ENCODE assay signal across 12 mouse cellular contexts in the genomic region with DNA sequence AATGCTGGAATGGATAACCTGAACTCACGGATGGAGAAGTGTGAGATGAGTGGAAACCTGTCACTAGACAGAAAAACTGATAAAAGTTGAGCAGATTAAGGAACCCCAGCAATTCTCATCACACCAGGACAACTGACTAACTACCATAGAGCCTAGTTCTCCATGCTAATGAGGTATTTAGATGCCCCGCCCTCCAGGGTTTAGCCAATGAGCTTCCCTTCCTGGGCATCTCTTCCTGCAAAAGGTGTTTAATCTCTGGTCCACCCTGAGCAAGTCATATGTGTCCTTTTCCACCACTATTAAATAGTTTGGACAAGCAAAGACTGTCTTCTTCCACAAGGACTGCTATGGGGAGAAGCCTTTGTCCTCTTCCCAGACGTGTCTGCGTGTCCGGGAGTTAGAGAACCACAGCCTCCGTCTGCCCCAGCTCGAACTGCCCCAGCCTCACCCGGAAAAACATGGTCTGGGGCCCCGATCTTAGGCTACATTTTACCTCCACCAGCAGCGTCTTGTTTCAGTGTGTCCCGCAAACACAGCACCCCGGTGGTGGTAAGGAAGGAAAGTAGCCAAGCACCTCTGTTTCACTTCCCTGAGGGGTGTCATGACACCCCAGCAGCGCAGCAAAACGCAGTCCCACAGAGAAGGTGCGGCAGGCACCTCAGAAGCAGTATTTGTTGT. TPM values are rescaled to one million over a fixed set of nuclear protein-coding genes. Genes with fewer than 3 reads are reported as not detected.
A peak's percentile ranks its signal among the peaks of the same experiment; 100 is the strongest.
DNase-seq lines count a peak whose midpoint lies in the region; ATAC-seq and TF ChIP-seq lines count a peak whose summit lies in the region.
"Had no signal": no experiment of that assay in that cellular context is flagged by ENCODE, and none has a peak within 500 bp of the region (broad histone marks: within the 10 kb centered on the region; RNA-seq: fewer than 3 reads in every experiment).

No protein-coding gene starts in this region.

- no peak overlapping the region for H3K27ac ChIP-seq in forebrain, embryonic 11.5 days (ENCODE audit: low read depth, low read length)
- H3K27ac ChIP-seq in forebrain, embryonic 14.5 days (ENCODE audit: low read depth, low read length) = no peak overlapping the region
- H3K27ac ChIP-seq in spleen, adult 2 months (ENCODE audit: insufficient read depth, low read length) = no peak overlapping the region
- no peak overlapping the region for H3K27ac ChIP-seq in liver, embryonic 16.5 days (ENCODE audit: low read length)
- H3K27ac ChIP-seq: limb, embryonic 15.5 days had no signal

- H3K4me1 ChIP-seq in forebrain, embryonic 11.5 days (replicated peaks; ENCODE audit: control insufficient read depth, insufficient read depth, low read length) = 0 out of 2 replicates have a peak, but pooled peaks cover 1% of the 10 kb centered on the region
- H3K4me1 ChIP-seq in forebrain, embryonic 14.5 days (ENCODE audit: control insufficient read depth, insufficient read depth, low read length) = no peaks in the 10 kb centered on the region
- H3K4me1 ChIP-seq in spleen, adult 2 months (ENCODE audit: control insufficient read depth, insufficient read depth, insufficient read length) = no peaks in the 10 kb centered on the region
- H3K4me1 ChIP-seq in liver, embryonic 16.5 days (ENCODE audit: control insufficient read depth, low read depth, low read length) = no peaks in the 10 kb centered on the region
- H3K4me1 ChIP-seq: limb, embryonic 15.5 days had no signal

- H3K4me3 ChIP-seq in forebrain, embryonic 11.5 days (ENCODE audit: low read depth, low read length) = no peak overlapping the region
- H3K4me3 ChIP-seq in forebrain, embryonic 14.5 days (ENCODE audit: low read depth, low read length) = no peak overlapping the region
- H3K4me3 ChIP-seq in spleen, adult 2 months (ENCODE audit: extremely low read depth, insufficient read depth, insufficient read length) = peak overlapping the region; percentile 26
- H3K4me3 ChIP-seq in liver, embryonic 16.5 days (ENCODE audit: low read depth, low read length) = no peak overlapping the region
- H3K4me3 ChIP-seq: limb, embryonic 15.5 days had no signal

- no peaks in the 10 kb centered on the region for H3K36me3 ChIP-seq in forebrain, embryonic 11.5 days (ENCODE audit: control insufficient read depth, insufficient read depth, low read length)
- H3K36me3 ChIP-seq in forebrain, embryonic 14.5 days (ENCODE audit: control insufficient read depth, insufficient read depth, low read length) = no peaks in the 10 kb centered on the region
- no peaks in the 10 kb centered on the region for H3K36me3 ChIP-seq in spleen, adult 2 months (ENCODE audit: control insufficient read depth, insufficient read depth, low read length)
- H3K36me3 ChIP-seq in liver, embryonic 16.5 days (ENCODE audit: control insufficient read depth, insufficient read depth) = no peaks in the 10 kb centered on the region
- H3K36me3 ChIP-seq: limb, embryonic 15.5 days had no signal

- H3K27me3 ChIP-seq in forebrain, embryonic 11.5 days (ENCODE audit: control insufficient read depth, insufficient read depth, low read length) = no peaks in the 10 kb centered on the region
- 0 out of 2 replicates have a peak, but pooled peaks cover 3% of the 10 kb centered on the region for H3K27me3 ChIP-seq in forebrain, embryonic 14.5 days (replicated peaks; ENCODE audit: control insufficient read depth, insufficient read depth, low read length)
- H3K27me3 ChIP-seq in spleen, adult 2 months (ENCODE audit: control insufficient read depth, insufficient read depth, low read length) = no peaks in the 10 kb centered on the region
- H3K27me3 ChIP-seq in liver, embryonic 16.5 days (ENCODE audit: control insufficient read depth, insufficient read depth, low read depth, low read length) = no peaks in the 10 kb centered on the region
- H3K27me3 ChIP-seq: limb, embryonic 15.5 days had no signal

- TF ChIP-seq CTCF in spleen, adult 2 months (IDR thresholded peaks at IDR 0.05; ENCODE audit: extremely low read depth, insufficient read depth, insufficient read length, insufficient replicate concordance) = no peak

- ATAC-seq in forebrain, embryonic 11.5 days (replicated peaks; ENCODE audit: low FRiP score) = no peak
- ATAC-seq in forebrain, embryonic 14.5 days = no peak
- no peak for ATAC-seq in liver, embryonic 16.5 days (ENCODE audit: low read depth)
- ATAC-seq: forebrain, postnatal 0 days had no signal

- no peaks in the 10 kb centered on the region for H3K9me3 ChIP-seq in forebrain, embryonic 11.5 days (ENCODE audit: control insufficient read depth, low read length)
- no peaks in the 10 kb centered on the region for H3K9me3 ChIP-seq in forebrain, embryonic 14.5 days (replicated peaks; ENCODE audit: control insufficient read depth, low read length)
- no peaks in the 10 kb centered on the region for H3K9me3 ChIP-seq in liver, embryonic 16.5 days (replicated peaks; ENCODE audit: control insufficient read depth, low read length)
- H3K9me3 ChIP-seq: limb, embryonic 15.5 days had no signal

- H3K4me2 ChIP-seq in forebrain, embryonic 11.5 days (ENCODE audit: low read depth, low read length, severe bottlenecking) = 0 out of 2 replicates have a peak overlapping the region, but pooled peaks have one; percentile 9
- H3K4me2 ChIP-seq in forebrain, embryonic 14.5 days (ENCODE audit: low read length) = no peak overlapping the region
- peak overlapping the region; percentile 3 for H3K4me2 ChIP-seq in liver, embryonic 16.5 days (ENCODE audit: low read depth, low read length)
- H3K4me2 ChIP-seq: limb, embryonic 15.5 days had no signal

- TF ChIP-seq POLR2A in spleen, adult 2 months (IDR thresholded peaks at IDR 0.05; ENCODE audit: low read depth, low read length) = no peak

- H3K9ac ChIP-seq in forebrain, embryonic 11.5 days (ENCODE audit: low read length) = no peak overlapping the region; the same call in 1 of the 2 replicates
- H3K9ac ChIP-seq in forebrain, embryonic 14.5 days (ENCODE audit: low read length) = no peak overlapping the region
- H3K9ac ChIP-seq in liver, embryonic 16.5 days (ENCODE audit: low read depth, low read length) = no peak overlapping the region
- H3K9ac ChIP-seq: forebrain, postnatal 0 days; limb, embryonic 15.5 days had no signal

- WGBS in forebrain, embryonic 11.5 days = 38% methylated on average over 15 of the region's 15 CpGs
- 39% methylated on average over 15 of the region's 15 CpGs for WGBS in forebrain, embryonic 14.5 days
- WGBS in spleen, adult 2 months = 47% methylated on average over 15 of the region's 15 CpGs
- WGBS in liver, embryonic 16.5 days (ENCODE audit: insufficient replicate concordance) = 28% methylated on average over 15 of the region's 15 CpGs

- no peak for DNase-seq in forebrain, embryonic 11.5 days (ENCODE audit: low spot score)
- DNase-seq in forebrain, embryonic 14.5 days (ENCODE audit: low spot score) = no peak
- peak in 1 of 2 experiments; percentile 21 for DNase-seq in spleen, adult 2 months (ENCODE audit: low read depth in 1 of 2, low spot score in 2 of 2)
- no peak for DNase-seq in spleen, postnatal 14 days (ENCODE audit: low spot score in 2 of 2)
- no peak for DNase-seq in retina, postnatal 1 day
- DNase-seq in neural tube, embryonic 10.5 days (ENCODE audit: extremely low spot score, low spot score) = no peak
- no peak for DNase-seq in gastrocnemius, postnatal 25 days
- DNase-seq: forebrain, postnatal 0 days; kidney, adult 9 months; spleen, adult 18-20 months had no signal

RNA-seq across cellular contexts. Expression of a gene that starts 26.1 kb away (rescaled TPM):
- not detected in 2 replicates for polyA plus RNA-seq in forebrain, embryonic 11.5 days (2014; fragmentation: Nextera tagmentation; extraction: Ambion mirVana)
- polyA plus RNA-seq in forebrain, embryonic 14.5 days (2014; fragmentation: Nextera tagmentation; extraction: Ambion mirVana) = 0.08 and 0.16 TPM in 2 replicates
- 0.11 and 0.28 TPM in 2 replicates for polyA plus RNA-seq in spleen, adult 2 months (2012; rRNA removed)
- not detected in 2 replicates for polyA plus RNA-seq in liver, embryonic 16.5 days (2015; fragmentation: Nextera tagmentation; extraction: Ambion mirVana)
- 1 to 10 TPM in 1 of 2 experiments, under 1 TPM in 1; 0.49 to 1.3 TPM for total RNA-seq in gastrocnemius, postnatal 25 days (2021)

RNA-seq across cellular contexts. Expression of a gene that starts 28.7 kb away (rescaled TPM):
- 16.0 and 16.5 TPM in 2 replicates for polyA plus RNA-seq in forebrain, embryonic 11.5 days (2014; fragmentation: Nextera tagmentation; extraction: Ambion mirVana)
- 18.1 and 20.0 TPM in 2 replicates for polyA plus RNA-seq in forebrain, embryonic 14.5 days (2014; fragmentation: Nextera tagmentation; extraction: Ambion mirVana)
- polyA plus RNA-seq in spleen, adult 2 months (2012; rRNA removed) = 36.5 and 37.1 TPM in 2 replicates
- 13.5 and 16.8 TPM in 2 replicates for polyA plus RNA-seq in liver, embryonic 16.5 days (2015; fragmentation: Nextera tagmentation; extraction: Ambion mirVana)
- 10 to 100 TPM; 16.4 to 17.7 TPM for total RNA-seq in gastrocnemius, postnatal 25 days (2021)
